Mouse (Mus musculus) urinary bladder, postnatal 14 days (tissue): Measurements from ENCODE around the gene Hoxd12.
A peak's percentile ranks its signal among the peaks of the same experiment; 100 is the strongest.

Source experiments
- DNase-seq: peaks from one replicate; pipeline ENCODE4 v3.0.0; 2021; ENCODE audit warnings: low spot score

The Hoxd12 gene

DNA sequence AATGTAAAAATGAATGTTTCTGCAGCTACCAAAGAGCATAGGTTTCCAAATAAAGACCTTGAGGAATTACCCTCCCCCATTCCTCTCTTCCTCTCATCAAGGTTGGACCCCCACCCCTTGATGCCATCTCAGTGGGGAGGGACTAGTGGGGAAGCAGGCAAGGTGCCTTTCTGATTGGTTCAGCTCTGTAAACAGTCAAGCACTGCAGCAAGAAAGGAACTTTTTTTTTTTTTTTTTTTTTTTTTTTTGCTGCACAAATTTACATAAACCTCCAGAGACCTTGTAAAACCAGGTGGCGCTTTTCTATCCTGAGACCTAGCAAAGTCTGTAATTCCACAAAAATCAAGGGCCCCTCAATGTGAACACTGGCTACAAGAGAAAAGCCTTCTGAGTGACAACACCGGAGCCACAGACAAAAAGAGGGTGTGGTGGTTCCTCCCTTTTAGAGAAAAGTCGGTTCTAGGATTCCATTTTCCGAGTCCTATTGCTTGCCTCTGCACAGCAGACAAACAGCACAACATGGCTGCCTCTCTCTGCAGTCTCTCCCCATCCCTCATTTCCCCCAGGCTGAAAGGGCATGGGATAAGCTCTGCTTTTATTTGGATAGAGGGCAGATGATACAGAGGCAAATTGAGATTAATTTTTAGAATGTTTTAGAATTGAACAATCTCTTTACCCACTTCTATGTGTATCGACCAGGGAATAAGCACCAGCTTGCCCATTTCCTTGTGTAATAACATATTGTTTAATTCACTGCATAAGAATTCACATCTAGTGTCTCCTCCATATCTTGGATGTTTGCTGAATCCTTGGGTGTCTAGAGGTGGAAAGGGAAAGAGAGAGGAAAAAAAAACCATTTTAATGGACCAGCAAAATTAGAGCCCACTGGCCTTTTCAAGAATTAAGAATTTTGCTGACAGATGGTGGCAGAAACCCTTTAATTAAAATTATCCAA is 34.9 kb downstream of the Hoxd12 start:
- DNase-seq = no peak

GRCm38 (mm10) chr2:74710929-74711543 is 36.2 kb downstream of the Hoxd12 start:
- DNase-seq = no peak

DNA sequence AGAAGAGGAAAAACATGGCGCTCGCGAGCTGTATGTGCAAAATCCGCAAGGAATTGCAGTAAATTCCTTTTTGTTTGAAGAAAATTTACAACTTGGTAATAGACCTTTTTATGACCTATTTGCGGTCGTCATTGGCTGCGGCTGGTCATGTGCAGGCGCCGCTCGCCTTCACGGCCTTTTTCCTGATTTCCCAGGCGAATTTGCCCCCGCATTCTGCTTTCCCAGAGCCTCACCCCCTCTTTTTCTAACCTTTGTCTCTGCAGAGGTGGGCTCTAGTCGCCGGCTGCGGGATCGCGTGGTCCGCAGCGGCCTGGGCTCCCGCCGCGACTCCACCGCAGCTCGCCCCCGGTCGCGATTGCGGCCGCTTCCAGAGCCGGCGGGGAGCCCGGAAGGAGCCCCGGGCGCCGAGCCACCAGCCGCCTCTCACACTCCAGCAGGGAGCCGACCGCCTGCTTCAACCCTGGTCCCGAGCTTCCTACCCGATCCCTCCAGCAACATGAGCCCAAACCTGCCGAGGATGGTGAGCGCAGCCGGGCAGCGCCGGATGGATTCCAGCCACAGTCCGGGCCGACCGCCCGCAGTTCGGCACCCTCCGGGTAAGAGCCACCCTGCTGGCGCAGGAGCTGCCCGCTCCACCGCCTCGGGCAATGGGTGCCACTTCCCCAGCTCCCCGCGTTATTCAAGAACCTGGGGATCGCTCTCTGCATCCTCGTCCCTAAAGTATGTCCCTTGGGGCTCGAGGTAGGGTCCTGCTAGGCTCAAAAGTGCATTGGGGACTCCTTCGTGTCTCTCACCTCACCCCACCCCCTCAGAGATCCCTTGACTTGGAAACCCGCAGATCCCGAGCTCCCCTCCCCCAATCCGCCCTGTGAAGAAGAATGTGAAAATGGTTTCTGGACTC is 37.2 kb downstream of the Hoxd12 start, which contains the start of the genes Hoxd3 and Hoxd4:
Gene Hoxd3, plus strand, starts transcription at position 207 of the 901 bp plus-strand sequence.
Gene Hoxd4, plus strand, starts transcription at position 209 of the 901 bp plus-strand sequence.
- DNase-seq = peak; percentile 63

GRCm38 (mm10) chr2:74713239-74714150 is 38.7 kb downstream of the Hoxd12 start:
- DNase-seq = no peak

DNA sequence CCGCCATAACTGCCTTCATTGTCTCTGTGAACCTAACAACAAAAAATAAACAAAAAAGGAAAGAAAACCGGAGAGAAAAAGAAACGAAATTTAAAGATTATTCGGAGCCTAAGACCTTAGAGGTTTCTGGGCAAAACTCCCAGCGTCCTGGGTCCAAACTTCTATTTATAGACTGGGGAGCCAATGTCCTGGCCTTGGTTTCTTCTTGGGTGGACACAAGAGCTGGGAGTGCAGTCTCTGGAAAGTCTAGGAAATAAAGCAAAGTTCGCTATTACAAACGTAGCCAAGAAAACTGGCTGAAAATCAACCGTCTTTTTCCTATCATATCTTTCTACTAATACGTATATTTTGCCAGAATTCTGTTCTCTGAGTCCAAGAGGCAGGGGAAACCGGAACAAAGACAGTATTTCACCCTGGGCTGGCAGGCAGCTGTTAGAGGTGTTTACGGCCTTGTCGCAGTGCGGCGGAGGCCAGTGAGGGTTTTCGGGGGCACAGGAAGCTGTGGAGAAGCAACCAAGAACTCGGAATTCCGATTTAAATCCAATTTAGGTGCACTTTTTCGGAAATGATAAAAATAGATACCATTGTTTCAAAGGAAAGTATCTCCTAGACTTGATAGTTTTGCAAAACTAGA is 39.5 kb downstream of the Hoxd12 start:
- DNase-seq = no peak

GRCm38 (mm10) chr2:74714881-74715280 is 40.1 kb downstream of the Hoxd12 start:
- peak; percentile 65 for DNase-seq

- DNase-seq = peak; percentile 97
These were observed 40.9 kb downstream of the Hoxd12 start for GRCm38 (mm10) chr2:74715504-74716241.

GRCm38 (mm10) chr2:74720384-74720783 is 45.6 kb downstream of the Hoxd12 start:
- DNase-seq = no peak

DNA sequence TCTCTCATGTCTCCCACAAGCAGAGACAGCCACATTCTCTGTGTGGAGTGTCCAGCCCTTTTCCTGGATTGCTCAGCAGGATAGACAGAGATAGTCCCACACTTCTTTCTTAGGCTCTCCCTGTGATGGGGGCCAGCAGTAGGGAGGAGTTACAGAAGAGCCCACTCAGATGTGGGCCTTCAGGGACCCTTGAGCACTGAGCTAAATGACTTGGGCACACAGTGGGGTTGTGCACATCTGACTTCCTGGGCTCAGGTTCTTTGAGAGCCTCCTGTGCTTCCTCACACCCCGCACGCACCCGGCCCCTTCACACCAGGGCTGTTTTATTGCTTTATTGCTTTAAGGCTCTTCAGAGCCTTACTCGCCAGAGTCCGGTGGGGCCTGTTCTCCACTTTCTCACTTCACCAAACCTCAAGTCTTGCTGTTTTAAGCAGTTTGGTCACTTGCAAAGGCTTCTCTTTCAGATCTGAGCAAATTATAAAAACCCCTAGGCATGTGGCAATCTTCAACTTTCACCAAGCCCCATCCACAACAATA is 46.2 kb downstream of the Hoxd12 start:
- DNase-seq = no peak

DNA sequence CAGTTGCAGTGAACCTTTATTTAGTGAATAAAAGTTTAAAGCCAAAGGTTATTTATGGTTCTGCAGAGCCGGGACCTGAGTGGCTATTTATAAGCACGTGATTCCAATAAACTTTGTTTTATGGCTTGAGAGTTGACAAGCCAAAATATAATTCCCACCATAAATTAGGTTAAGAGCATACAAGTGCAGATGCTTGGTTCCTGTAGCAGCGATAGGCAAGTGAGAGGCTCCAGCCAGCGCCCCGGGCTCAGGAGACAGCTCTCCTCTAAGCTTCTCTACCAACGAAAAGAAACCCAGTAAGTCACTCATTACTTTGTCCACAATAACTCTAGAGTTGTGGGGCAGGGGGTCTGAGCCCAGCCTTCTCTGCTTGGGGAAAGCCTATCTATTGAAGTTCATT is 47.1 kb downstream of the Hoxd12 start:
- DNase-seq = no peak

DNA sequence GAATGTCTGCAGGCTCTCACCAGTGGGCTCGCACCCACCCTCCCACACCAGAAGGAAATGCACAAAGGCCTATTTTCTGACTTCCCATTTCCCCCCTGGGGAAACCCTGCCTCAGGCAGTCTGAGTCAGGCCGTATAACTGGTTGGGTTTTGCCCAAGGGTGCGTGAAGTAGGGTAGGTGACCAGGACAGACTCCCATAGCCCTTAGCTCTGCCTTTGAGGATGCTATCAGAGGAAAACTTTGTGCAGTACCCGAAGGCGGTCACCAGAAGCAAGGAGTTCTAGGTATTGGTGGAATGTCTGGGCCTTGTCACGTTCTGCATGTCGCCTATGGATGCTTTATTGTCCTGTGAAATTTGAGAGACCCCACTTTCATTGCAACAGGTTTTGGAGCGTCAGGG is 48.1 kb downstream of the Hoxd12 start:
- DNase-seq = no peak

- DNase-seq = peak; percentile 73
These were observed 49.6 kb downstream of the Hoxd12 start for GRCm38 (mm10) chr2:74724244-74725015.

GRCm38 (mm10) chr2:74725171-74725570 is 50.4 kb downstream of the Hoxd12 start:
- no peak for DNase-seq

GRCm38 (mm10) chr2:74726551-74726950 is 51.7 kb downstream of the Hoxd12 start, which contains the start of gene Gm28230:
Gm28230 (plus strand) TSS chr2:74726728.
- no peak for DNase-seq

GRCm38 (mm10) chr2:74726973-74727639 is 52.3 kb downstream of the Hoxd12 start:
- no peak for DNase-seq
